Mouse (Mus musculus) C2C12 (cell line): ENCODE data around the gene Nol10. TPM values are rescaled to one million over a fixed set of nuclear protein-coding genes. Genes with fewer than 3 reads are reported as not detected.

Experiments
- H3K27me3 ChIP-seq: one replicate; pipeline ENCODE4 v1.6.1; 2011; ENCODE audit not compliant: control insufficient read depth, insufficient read depth, insufficient read length
- H3K36me3 ChIP-seq: one replicate; pipeline ENCODE4 v1.6.1; 2011; ENCODE audit not compliant: control insufficient read depth, insufficient read depth
- H3K4me3 ChIP-seq: one replicate; pipeline ENCODE4 v1.5.1; 2011; ENCODE audit warnings: mild to moderate bottlenecking, control low read depth; ENCODE audit not compliant: poor library complexity, insufficient read depth, severe bottlenecking
- H3K79me2 ChIP-seq: one replicate; pipeline ENCODE4 v1.6.1; 2011; ENCODE audit not compliant: control insufficient read depth, insufficient read depth
- H3K79me3 ChIP-seq: one replicate; pipeline ENCODE4 v1.6.1; 2011; ENCODE audit warnings: low read depth, control low read depth
- H3ac ChIP-seq: one replicate; pipeline ENCODE3; 2011; ENCODE audit warnings: low read depth; ENCODE audit not compliant: control insufficient read depth, insufficient read length
- CEBPB ChIP-seq: IDR thresholded peaks from one replicate; pipeline ENCODE4 v1.6.1; 2011; ENCODE audit warnings: low read depth, mild to moderate bottlenecking, control low read depth, moderate library complexity
- CTCF ChIP-seq: IDR thresholded peaks from one replicate; pipeline ENCODE4 v1.5.1; 2011; ENCODE audit not compliant: control insufficient read depth, insufficient read depth, insufficient read length
- FOSL1 ChIP-seq: IDR thresholded peaks from one replicate; pipeline ENCODE4 v1.8.0; 2011; ENCODE audit warnings: mild to moderate bottlenecking, low read length; ENCODE audit not compliant: poor library complexity, insufficient read depth, severe bottlenecking
- MAX ChIP-seq: IDR thresholded peaks from one replicate; pipeline ENCODE4 v1.6.1; 2011; ENCODE audit warnings: mild to moderate bottlenecking, control low read depth
- MYOD1 ChIP-seq: IDR thresholded peaks from one replicate; pipeline ENCODE4 v1.6.1; 2011; ENCODE audit warnings: low read depth; ENCODE audit not compliant: control insufficient read depth, insufficient read length
- MYOG ChIP-seq: IDR thresholded peaks from one replicate; pipeline ENCODE4 v1.6.1; 2011; ENCODE audit not compliant: control insufficient read depth, insufficient read length; ENCODE audit errors: extremely low read depth
- USF1 ChIP-seq: IDR thresholded peaks from one replicate; pipeline ENCODE4 v1.6.1; 2011; ENCODE audit warnings: low read depth, mild to moderate bottlenecking, control low read depth, moderate library complexity
- polyA plus RNA-seq: library from polyadenylated mRNA; unstranded; fragments of >200 nt; fragmentation: generic; extraction: Trizol; gene quantifications from one replicate; pipeline ENCODE4 v1.2.1, GENCODE M21; 2012; ENCODE audit warnings: missing spikeins

Nol10 gene
- polyA plus RNA-seq, 1 experiment = 20.3 TPM

DNA sequence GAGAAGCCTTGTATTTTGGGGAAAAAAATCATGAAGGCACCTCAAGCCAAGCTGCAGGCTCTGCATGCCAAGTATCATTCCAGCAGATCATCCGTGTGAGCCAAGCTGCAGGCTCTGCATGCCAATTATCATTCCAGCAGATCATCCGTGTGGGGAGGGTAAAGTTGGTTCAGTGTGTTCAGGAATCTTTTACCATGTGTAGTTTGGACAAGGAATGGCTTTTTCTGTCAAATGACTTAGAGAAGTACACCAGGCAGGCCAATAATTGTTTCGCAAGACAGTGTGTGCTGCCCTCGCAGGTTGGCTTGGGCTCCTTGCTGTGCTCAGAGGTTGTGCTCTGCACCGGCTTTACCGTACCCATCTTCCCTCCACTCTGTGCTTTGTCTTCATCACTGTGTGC, 28.3 kb downstream of the Nol10 start:
- Histone ChIP-seq H3K36me3 (peaks cover 93% of the 10 kb centered on the region), H3K79me2 (peaks cover 1% of the 10 kb centered on the region)
- no peak for TF ChIP-seq CEBPB
- TF ChIP-seq FOSL1 = no peak
- no peak for TF ChIP-seq CTCF
- TF ChIP-seq MYOG = no peak
- TF ChIP-seq MAX = no peak
- no peak for TF ChIP-seq MYOD1
- TF ChIP-seq USF1 = no peak

DNA sequence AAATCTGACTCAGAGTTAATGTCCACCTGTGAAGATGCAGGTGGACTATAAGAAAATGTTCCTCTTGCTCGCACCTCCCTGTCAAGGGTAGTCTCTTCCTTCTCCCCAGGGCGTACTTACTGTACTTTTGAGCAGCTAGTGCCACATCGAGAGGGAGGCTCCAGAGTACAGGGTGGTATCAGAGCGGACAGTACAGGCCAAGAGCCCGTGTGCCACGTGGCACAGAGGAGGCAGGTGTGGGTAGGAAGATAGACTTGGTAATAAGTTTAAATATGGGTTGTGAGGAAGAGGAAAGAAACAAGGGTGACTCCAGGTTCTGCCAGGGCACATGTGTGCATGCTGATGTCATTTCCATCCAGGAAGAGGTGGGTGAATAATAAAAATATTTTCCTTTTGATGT, 32.7 kb downstream of the Nol10 start:
- no peak overlapping the region for H3ac ChIP-seq
- no peak overlapping the region for H3K4me3 ChIP-seq
- peaks cover 4% of the 10 kb centered on the region for H3K79me3 ChIP-seq
- peaks cover 84% of the 10 kb centered on the region for H3K36me3 ChIP-seq
- TF ChIP-seq MYOG = no peak
- TF ChIP-seq CEBPB = no peak
- no peak for TF ChIP-seq CTCF
- no peak for TF ChIP-seq MAX
- TF ChIP-seq FOSL1 = no peak
- TF ChIP-seq MYOD1 = no peak
- no peak for TF ChIP-seq USF1
- H3K79me2 ChIP-seq = peaks cover 14% of the 10 kb centered on the region
- H3K27me3 ChIP-seq = no peaks in the 10 kb centered on the region

More for the DNA sequence above, 28.3 kb downstream of the Nol10 start:
- no peaks in the 10 kb centered on the region for H3K27me3 ChIP-seq
- no peak overlapping the region for H3ac ChIP-seq
- H3K4me3 ChIP-seq = no peak overlapping the region
- no peaks in the 10 kb centered on the region for H3K79me3 ChIP-seq

- no peak for TF ChIP-seq CTCF
- no peak for TF ChIP-seq CEBPB
- no peak for TF ChIP-seq FOSL1
- TF ChIP-seq MYOD1 = no peak
- no peak for TF ChIP-seq MAX
- TF ChIP-seq MYOG = no peak
- no peak for TF ChIP-seq USF1
- Histone ChIP-seq H3K79me2 (peaks cover 19% of the 10 kb centered on the region), H3K4me3 (no peak overlapping the region), H3K36me3 (peaks cover 72% of the 10 kb centered on the region), H3ac (no peak overlapping the region), H3K79me3 (peaks cover 4% of the 10 kb centered on the region), H3K27me3 (no peaks in the 10 kb centered on the region)
These were observed 34.5 kb downstream of the Nol10 start for GRCm38 (mm10) chr12:17382759-17383158.

DNA sequence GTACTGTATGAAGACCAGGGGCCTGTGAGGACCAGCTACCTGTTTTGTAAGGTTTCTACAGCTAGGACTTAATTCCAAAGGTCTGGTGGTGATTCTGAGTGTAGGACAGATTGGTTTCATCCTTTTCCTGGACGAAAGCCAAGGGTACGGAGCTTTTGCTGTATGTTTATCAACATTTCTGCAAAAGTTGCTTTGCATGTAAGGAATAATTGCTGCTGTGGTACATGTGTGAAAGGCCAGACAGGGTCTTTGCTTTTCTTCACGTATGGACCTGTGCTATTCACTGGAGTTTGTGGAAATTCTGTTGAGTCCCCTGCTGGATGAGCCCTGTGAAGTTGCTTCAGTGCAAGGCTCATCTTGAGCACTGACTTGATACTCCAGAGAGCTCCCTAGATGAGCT, 38.6 kb downstream of the Nol10 start:
- TF ChIP-seq CTCF = no peak
- TF ChIP-seq FOSL1 = no peak
- no peak for TF ChIP-seq CEBPB
- no peak for TF ChIP-seq MYOD1
- no peak for TF ChIP-seq MYOG
- no peak for TF ChIP-seq USF1
- TF ChIP-seq MAX = no peak
- no peak overlapping the region for H3ac ChIP-seq
- peaks cover 4% of the 10 kb centered on the region for H3K79me3 ChIP-seq
- H3K36me3 ChIP-seq = peaks cover 58% of the 10 kb centered on the region
- no peak overlapping the region for H3K4me3 ChIP-seq
- no peaks in the 10 kb centered on the region for H3K27me3 ChIP-seq
- peaks cover 24% of the 10 kb centered on the region for H3K79me2 ChIP-seq

DNA sequence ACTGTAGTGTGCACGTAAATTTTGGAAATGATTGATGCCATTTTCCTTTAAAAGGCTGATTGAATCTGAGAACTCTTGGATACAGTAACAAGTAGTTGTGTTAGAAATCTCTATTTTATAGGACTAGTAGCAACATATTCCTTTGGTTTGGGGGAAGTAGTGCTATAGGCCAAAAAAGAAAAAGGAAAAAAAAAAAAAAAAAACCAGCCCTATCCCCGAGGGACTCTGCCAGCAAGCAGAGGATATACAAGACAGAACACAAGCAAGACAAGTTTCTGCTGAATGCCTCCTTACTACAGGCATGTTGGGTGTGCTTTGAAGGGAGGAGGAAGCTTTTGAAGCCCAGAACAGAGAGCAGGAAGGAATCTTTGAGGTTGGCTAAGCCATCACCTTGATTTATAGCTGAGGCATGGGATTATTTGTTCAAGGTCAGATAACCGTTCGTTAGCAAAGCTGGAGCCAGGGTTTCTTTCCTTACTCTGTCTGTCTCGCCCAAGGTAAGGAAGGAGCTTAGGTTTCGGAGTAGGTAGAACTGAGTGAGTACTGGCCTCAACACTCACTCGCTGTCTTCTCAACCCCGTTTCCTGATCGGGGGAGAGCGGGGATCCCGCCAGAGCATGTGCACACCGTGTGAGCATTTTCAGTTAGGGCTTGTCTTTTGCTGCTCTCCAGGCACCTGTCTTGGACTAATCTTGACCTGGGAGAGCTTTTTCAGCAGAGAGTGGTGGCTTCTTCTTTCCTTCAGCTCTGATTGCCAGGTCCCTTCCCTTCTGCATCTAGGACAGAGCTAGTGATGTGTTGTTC, 39.3 kb downstream of the Nol10 start:
- TF ChIP-seq CEBPB = no peak
- no peak for TF ChIP-seq MYOD1
- TF ChIP-seq USF1 = no peak
- no peak for TF ChIP-seq MYOG
- TF ChIP-seq FOSL1 = no peak
- no peak for TF ChIP-seq CTCF
- no peak for TF ChIP-seq MAX
- peaks cover 4% of the 10 kb centered on the region for H3K79me3 ChIP-seq

DNA sequence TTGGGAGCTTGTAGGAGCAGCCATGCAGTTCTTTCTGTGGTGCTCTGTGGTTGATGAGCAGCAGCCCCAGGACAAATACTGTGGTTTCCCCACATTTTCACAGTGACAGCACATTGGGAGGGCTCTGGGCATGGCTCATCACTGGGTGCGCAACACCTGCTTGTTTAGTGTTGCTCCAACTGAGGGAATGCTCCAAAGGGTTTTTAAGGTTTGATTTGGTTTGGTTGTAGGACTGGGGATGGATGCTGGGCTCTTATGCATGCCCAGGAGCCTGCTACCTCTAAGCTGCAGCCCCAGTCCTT, 39.8 kb downstream of the Nol10 start:
- H3ac ChIP-seq = no peak overlapping the region
- peaks cover 54% of the 10 kb centered on the region for H3K36me3 ChIP-seq
- H3K4me3 ChIP-seq = no peak overlapping the region
- no peaks in the 10 kb centered on the region for H3K27me3 ChIP-seq
- peaks cover 18% of the 10 kb centered on the region for H3K79me2 ChIP-seq
- peaks cover 4% of the 10 kb centered on the region for H3K79me3 ChIP-seq
- TF ChIP-seq FOSL1 = no peak
- TF ChIP-seq MYOD1 = no peak
- TF ChIP-seq CTCF = no peak
- TF ChIP-seq USF1 = no peak
- no peak for TF ChIP-seq MAX

More for the DNA sequence above, 39.3 kb downstream of the Nol10 start:
- Histone ChIP-seq H3K27me3 (no peaks in the 10 kb centered on the region), H3ac (no peak overlapping the region), H3K79me2 (peaks cover 20% of the 10 kb centered on the region), H3K4me3 (no peak overlapping the region), H3K36me3 (peaks cover 54% of the 10 kb centered on the region)
